Mouse (Mus musculus) common myeloid progenitor, adult 5-6 weeks (primary cell): ENCODE data around the gene D7Ertd443e. TPM values are rescaled to one million over a fixed set of nuclear protein-coding genes. Genes with fewer than 3 reads are reported as not detected.
A peak's percentile ranks its signal among the peaks of the same experiment; 100 is the strongest.

Source experiments
- ATAC-seq: replicated peaks from 2 replicates; pipeline ENCODE4 v1.8.0; 2016; ENCODE audit warnings: low read depth, mild to moderate bottlenecking, moderate TSS enrichment, inconsistent platforms; ENCODE audit not compliant: poor library complexity, severe bottlenecking
- total RNA-seq: library from RNA; stranded (forward); fragments of 200-1000, 187-1606 nt; gene quantifications from 2 replicates; pipeline ENCODE4 v1.2.3, GENCODE M21; 2017

D7Ertd443e gene
- total RNA-seq, 1 experiment from 2014 or later = 0.32 TPM

- no peak for ATAC-seq
Measured at GRCm38 (mm10) chr7:134230708-134231107, 154.8 kb downstream of the D7Ertd443e start.

- no peak for ATAC-seq
Measured at GRCm38 (mm10) chr7:134229899-134230298, 155.6 kb downstream of the D7Ertd443e start.

GRCm38 (mm10) chr7:134227773-134228455, 157.5 kb downstream of the D7Ertd443e start:
- no peak for ATAC-seq

- ATAC-seq = no peak
Measured at GRCm38 (mm10) chr7:134227101-134227500, 158.4 kb downstream of the D7Ertd443e start.

- no peak for ATAC-seq
Measured at GRCm38 (mm10) chr7:134226231-134226630, 159.2 kb downstream of the D7Ertd443e start.

- ATAC-seq = no peak
Measured at GRCm38 (mm10) chr7:134224741-134225612, 160.5 kb downstream of the D7Ertd443e start.

- ATAC-seq = no peak
Measured at GRCm38 (mm10) chr7:134224421-134224740, 161.1 kb downstream of the D7Ertd443e start.

GRCm38 (mm10) chr7:134223444-134224161, 161.9 kb downstream of the D7Ertd443e start:
- peak; percentile 68; the same call in 1 of the 2 replicates for ATAC-seq

Other genes starting within 250 kb of the D7Ertd443e start
- gene Adam12, start 153.5 kb downstream of the D7Ertd443e start, total RNA-seq = 0.05 TPM in 1 of 2 replicates, not detected in the other